Mouse (Mus musculus) kidney, adult 11 months (tissue): ENCODE data around the gene Magi1.
A peak's percentile ranks its signal among the peaks of the same experiment; 100 is the strongest.

ENCODE experiments used
- DNase-seq: peaks from one replicate; pipeline ENCODE4 v3.0.0; 2022

The Magi1 gene

DNA sequence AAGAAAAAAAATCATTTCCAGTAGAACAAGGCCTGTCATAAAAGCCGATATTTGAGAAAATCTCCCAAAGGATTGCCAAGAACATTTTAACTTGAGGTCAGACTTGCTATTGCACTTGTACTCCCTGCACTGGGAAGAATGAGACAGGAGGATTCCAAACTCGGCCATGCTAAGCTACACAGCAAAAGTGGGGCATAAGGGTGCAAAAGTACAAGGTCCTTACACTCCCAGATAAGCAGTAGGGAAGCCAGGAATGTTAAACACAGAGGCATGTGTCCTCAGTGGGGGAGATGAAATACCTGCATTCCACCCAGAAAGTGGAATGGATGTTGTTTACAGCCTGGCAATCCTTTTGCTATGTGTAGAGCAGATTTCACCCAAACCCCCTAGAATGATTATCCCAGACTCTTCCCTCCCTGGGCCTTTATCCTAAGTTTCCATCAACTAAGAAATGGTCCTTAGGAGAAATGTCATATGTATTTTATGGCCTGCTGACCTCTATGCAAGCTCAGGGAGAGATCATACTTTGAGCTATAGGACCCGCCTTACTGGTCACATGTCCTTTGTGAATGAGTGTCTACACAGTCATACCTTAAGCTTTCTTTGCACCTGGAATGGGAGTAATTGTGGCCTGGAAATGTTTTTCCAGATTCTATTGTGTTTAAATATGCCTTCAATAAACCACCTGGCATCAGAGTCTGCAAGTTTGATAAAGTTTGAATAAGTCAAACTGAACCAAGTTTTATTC, 128.7 kb downstream of the Magi1 start:
- DNase-seq, result no peak

GRCm38 (mm10) chr6:94152881-94153280, 130.8 kb downstream of the Magi1 start:
- no peak for DNase-seq

- no peak for DNase-seq
Measured at GRCm38 (mm10) chr6:94150876-94151275, 132.8 kb downstream of the Magi1 start.

DNA sequence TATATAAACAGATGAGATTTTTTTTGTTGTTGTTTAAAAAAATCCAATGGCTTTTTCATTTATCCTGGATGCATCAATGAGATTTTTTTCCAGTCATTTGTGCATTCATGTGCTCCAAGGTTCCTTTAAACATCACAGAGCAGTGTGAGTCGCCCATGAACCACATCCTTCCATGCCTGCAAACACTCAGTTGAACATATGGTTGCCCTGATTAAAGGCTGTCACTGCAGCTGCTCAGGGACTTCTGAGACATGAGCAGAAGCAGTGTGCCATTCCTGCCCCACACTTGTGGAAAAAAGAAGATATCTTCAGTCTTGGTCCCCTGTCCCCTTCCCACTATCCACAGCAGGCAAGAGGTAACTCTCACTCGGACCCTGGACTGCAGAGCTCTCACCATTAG, 133.9 kb downstream of the Magi1 start:
- no peak for DNase-seq

DNA sequence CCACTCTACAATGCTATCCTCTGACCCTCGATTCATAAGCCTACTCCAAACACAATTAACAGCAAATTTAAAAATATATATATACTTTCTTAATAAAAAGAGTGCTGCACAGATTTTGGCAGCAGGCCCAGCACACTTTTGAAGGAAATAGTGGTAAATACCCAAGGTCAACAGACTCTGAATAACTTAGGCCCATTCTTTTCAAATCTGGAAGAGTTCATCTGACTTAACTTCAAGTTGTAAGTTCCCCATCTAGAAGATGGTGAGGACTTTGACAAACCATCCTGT, 137.6 kb downstream of the Magi1 start:
- no peak for DNase-seq

DNA sequence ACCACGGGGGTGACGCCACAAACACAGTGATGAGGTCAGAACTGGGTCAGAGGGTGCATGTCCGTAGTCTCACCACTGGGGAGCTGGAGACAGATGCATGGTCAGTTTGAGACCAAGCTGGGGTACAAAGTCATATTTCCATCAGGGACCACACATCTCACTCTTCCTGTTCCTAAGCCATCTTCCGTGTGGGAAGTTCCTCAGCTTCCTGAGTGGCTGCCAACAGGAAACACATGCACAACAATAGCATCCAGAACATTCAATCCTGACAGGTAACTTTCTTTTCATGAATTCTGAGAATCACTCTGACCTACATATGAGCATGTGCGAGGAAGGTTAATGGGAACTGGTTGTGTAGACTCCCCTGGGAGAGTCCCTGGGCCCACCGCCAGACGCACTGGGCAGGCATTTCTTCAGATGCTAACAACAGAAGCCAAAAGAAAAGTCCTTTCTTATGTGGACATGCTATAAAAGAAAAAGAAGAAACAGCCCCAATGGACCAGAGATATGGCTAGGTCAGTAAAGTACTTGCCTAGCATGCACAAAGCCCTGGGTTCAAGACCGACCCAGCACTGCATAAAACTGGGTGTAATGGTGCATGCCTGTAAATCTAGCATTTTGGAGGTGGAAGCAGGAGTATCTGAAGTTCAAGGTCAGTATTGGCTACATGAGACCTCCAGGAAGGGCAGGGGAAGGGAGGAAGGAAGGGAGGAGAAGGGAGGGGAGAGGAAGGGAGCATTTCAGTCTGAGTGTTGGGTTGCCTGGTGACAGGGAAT, 138.1 kb downstream of the Magi1 start:
- DNase-seq, result peak; percentile 59

GRCm38 (mm10) chr6:94142493-94142892, 141.2 kb downstream of the Magi1 start:
- DNase-seq, result no peak

DNA sequence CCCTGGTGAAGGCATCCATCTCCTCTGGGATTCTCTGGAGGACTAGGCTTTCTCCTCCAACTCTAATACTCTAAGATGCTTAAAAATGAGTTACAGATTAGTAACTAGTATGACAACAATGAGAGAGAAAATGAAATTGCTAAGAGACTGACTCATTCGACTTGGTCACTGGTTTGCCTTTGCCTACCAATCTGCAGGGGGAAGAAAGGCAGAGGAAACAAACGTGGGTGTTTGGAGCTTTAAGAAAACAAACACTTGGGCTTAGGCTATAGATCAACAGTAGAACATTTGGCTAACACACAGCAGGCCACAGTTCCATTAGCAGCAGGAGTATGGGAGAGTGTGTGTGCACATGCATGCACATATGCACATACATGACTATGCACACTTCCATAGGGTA, 142.2 kb downstream of the Magi1 start:
- DNase-seq, result no peak

- DNase-seq, result no peak
Measured at GRCm38 (mm10) chr6:94139952-94140414, 143.7 kb downstream of the Magi1 start.

- DNase-seq, result no peak
Measured at GRCm38 (mm10) chr6:94136693-94137092, 147.0 kb downstream of the Magi1 start.

DNA sequence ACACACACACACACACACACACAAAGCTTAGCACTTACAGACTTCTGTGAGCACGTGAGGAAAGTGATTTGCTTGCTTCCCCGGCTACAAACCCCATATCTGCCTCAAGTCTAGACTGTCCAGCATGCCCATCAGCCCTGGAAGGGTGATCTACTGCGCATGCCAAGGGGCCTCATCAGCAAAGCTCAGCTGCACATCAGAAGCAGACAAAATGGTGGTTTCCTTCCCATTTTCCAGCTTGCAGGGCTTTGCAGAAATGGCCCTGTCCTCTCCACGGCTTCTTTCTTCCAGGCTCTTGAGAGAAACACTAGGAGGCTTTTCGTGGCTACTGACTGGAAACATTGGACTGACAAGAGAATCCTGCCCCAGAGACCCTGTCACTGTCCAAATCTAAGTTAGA, 149.6 kb downstream of the Magi1 start:
- DNase-seq, result no peak

GRCm38 (mm10) chr6:94131999-94132398, 151.7 kb downstream of the Magi1 start:
- no peak for DNase-seq

GRCm38 (mm10) chr6:94130389-94130788, 153.3 kb downstream of the Magi1 start:
- peak; percentile 53 for DNase-seq

GRCm38 (mm10) chr6:94126763-94127162, 157.0 kb downstream of the Magi1 start:
- no peak for DNase-seq

DNA sequence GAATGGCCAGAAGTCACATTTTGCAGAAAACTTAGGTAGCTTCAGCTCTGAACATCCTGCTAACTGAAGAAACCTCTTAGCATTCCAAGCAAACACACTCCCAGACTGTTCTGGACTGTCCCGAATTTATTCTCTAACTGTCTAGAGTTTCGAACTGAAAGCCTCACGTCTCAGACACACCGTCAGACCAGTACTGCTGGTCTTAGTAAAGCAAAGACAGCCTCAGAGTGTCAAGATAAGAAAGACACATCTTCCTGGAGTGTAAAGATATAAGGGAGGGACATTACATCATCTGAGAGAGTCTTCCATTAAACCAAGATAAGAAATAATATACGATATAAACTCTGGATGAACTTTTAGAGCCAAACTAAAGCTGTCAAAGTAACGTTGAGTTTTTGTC, 158.6 kb downstream of the Magi1 start:
- no peak for DNase-seq

- DNase-seq, result no peak
Measured at GRCm38 (mm10) chr6:94124279-94124678, 159.4 kb downstream of the Magi1 start.

DNA sequence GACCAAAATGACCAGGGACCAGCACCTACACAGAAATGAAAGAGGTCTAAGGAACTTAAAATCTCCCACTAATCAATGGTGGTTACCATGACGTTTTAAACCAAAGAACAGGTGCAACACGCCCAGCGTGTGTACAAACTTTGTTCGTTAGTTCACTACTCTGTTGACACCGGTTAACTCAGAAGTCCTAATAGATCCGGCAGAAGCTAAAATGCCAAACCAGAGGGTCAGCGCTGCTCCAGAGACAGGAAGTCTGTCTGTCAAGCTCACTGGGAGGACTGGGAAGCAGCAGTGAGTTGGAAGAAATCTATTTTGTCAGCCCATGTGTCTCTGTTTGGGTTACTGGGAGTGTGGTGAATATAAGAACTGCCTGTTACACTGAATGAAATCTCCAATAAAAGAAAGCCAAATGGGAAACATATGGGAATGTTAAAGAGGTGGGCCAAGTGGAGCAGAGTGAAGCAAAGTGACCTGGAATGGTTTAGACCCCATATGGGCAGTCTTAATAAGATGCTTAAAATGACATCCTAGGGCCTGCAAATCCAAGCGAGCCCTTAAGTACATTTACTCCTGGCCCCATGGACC, 161.1 kb downstream of the Magi1 start:
- DNase-seq, result no peak

DNA sequence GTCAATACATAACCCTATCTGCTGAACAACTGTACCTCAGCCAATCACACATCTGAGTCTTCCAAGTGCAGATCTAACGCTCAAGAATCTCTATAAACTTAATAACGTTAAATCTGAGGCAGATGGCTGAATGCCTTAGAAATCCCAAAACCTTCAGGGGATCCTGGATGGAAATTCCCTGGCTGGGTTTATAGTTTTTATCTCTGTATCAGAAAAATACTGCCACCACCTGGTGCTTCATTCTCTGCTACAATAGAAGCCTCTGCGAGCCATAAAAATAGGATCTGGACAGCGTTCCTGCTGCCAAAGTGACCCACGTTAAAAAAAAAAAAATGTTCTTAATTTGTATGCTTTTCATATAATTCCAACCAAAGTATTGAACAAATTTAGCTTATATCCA, 162.2 kb downstream of the Magi1 start:
- DNase-seq, result no peak

GRCm38 (mm10) chr6:94116434-94117432, 167.0 kb downstream of the Magi1 start:
- DNase-seq, result no peak

GRCm38 (mm10) chr6:94111833-94112232, 171.9 kb downstream of the Magi1 start:
- no peak for DNase-seq

GRCm38 (mm10) chr6:94107401-94108107, 176.2 kb downstream of the Magi1 start:
- no peak for DNase-seq

- no peak for DNase-seq
Measured at GRCm38 (mm10) chr6:94103581-94103980, 180.1 kb downstream of the Magi1 start.
